Mouse (Mus musculus) regulatory T cell (primary cell): ENCODE measurements around the gene Cyp2c50.
"Not testable (repeated sequence)": the region's sequence is repeated elsewhere in the genome, so short reads cannot be mapped to it uniquely, and the experiment has no call there.

Source experiments
- in situ Hi-C: fragments of 300-600 bp; cut with MboI, MseI; formaldehyde crosslinking; loops from one replicate; pipeline ENCODE4 v1.15.1; 2025; ENCODE audit warnings: high pct_unique_total_duplicates

Cyp2c50 gene

DNA sequence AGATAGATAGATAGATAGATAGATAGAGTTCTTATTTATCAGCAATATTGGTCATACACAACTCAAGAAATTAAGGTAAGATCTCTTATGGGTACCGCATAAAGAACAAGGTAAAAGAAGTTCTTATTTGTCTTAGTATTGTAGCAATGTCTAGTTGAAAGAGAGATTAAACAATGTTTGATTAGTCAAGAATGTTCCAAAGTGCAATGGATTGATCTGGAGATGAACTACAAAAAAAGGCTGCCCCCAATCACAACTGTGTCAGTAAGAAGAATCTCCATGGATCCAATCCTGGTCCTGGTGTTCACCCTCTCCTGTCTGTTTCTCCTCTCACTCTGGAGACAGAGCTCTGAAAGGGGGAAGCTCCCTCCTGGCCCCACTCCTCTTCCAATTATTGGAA lies at the start of gene Cyp2c50:
Gene Cyp2c50 (plus strand): TSS at position 268 of the 400 bp plus-strand sequence.
- in situ Hi-C loops, result not testable (repeated sequence)

DNA sequence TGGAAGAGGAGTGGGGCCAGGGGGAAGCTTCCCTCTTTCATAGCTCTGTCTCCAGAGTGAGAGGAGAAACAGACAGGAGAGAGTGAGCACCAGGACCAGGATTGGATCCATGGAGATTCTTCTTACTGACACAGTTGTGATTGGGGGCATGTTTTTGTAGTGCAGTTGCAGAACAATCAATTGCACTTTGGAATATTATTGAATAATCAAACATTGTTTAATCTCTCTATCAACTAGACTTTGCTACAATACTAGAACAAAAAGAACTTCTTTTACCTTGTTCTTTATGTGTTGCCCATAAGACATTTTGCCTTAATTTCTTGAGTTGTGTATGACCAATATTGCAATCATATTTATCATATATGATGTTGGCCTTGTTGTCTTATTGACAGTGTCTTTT lies 15.8 kb upstream of the Cyp2c50 start, which contains the start of gene Cyp2c54:
Gene Cyp2c54 (minus strand): TSS at position 127 of the 400 bp plus-strand sequence.
- in situ Hi-C loops, result no loop called here

DNA sequence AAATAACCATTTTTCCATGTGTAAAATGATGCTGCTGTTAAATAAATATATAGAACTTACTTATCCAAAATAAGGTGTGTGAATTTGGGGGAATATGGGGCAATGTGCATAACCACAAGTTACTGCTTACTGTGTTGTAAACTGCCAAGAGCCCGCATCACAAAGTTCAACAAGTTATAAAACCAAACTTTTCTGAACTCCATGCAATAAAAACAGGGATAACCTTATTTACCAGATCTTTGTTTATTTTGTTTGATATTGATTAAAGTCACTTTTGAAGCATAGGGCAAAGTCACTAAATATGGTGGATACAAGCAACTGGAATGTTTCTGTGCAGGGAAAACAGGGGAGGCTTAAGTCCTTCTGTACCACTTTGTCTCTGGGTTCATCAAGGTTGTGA lies 1.1 kb upstream of the Cyp2c50 start:
- in situ Hi-C loops, result no loop called here

DNA sequence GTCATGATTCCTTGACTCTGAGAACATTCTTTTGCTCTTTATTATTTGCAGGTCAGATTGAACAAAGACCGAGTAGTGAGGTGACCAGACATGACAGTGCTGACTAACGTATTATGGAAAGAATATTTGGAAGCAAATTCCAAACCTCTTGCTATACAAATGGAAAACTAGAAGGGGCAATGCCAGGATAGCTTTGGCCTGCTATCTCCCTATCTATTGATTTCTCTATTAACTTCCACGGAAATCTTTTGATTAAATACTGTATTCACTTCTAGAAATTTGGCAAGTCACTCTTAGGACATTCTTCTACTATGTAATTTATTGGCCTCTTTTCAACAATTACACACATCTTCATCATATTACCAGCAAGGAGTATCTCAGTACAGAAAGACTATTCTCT lies 1.6 kb downstream of the Cyp2c50 start:
- in situ Hi-C loops, result no loop called here

DNA sequence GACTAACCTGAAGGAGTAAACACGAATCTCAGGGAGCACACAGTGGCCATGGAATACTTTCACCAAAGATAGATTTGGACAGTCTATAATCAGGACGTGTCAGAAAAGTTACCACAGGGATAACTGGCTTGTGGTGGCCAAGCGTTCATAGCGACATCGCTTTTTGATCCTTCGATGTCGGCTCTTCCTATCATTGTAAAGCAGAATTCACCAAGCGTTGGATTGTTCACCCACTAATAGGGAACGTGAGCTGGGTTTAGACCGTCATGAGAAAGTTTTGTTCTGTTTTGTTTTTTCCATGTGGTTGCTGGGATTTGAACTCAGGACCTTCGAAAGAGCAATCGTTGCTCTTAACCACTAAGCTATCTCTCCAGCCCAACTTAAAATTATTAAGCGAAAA lies 30.1 kb downstream of the Cyp2c50 start:
- in situ Hi-C loops, result not testable (repeated sequence)

DNA sequence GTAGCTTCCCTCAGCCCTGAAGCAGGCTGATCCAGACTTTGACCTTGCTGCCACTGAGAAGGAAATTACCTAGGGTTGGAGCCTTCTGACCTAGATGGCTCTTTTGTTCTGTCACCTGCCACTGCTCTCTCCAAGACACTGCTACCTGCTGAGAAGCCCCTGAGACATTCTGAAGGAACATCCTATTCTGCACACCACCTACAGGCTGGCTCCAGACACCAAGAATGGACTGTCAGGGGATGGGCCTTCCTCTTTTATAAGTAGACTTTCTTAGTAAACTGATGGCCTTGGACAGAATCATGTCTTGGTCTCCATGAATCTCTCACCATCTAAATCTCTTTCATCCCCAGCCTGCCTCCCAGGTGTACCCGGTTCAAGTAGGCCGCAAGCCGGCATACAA lies 35.7 kb downstream of the Cyp2c50 start:
- in situ Hi-C loops, result not testable (repeated sequence)

DNA sequence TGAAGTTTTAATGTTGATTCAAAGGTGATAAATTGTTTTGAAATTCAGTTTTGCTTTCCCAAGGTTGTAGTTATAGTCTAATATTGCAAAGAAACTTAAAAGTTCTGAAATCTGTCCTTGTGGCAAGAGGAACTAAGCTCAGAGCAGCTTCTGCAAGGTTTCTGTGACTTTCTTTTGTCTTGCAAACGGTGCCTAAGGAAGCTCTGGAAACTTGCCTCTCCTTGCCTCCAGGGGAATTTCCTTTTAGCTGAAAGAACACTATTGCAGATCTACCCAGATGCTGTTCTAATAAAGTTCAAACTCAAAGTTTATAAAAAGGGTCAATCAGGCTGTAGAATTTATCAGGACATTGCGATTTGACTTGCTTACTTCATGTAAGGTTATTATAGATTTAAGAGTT lies 37.5 kb downstream of the Cyp2c50 start:
- in situ Hi-C loops, result not testable (repeated sequence)
